Mouse (Mus musculus) heart, embryonic 14.5 days (tissue): Measurements from ENCODE around the gene Smoc1. TPM values are rescaled to one million over a fixed set of nuclear protein-coding genes. Genes with fewer than 3 reads are reported as not detected.

Source experiments
- ATAC-seq: fragments of 200-750 bp; cut with Nextera tagmentation; 2 replicates; pipeline ENCODE4 v1.8.0; 2017; ENCODE audit warnings: low read depth, moderate TSS enrichment; ENCODE audit not compliant: insufficient number of reproducible peaks, insufficient read depth, low FRiP score
- H3K27ac ChIP-seq, 2 experiments: fragments of 200-500 bp in 1 of 2; fragments of 300-500 bp in 1 of 2; sonication (generic) in 1 of 2; replicated peaks in 1 of 2; 2 replicates each; pipeline ENCODE4 v1.5.1; 2012 to 2014; ENCODE audit warnings: low read depth in 2 of 2, low read length in 2 of 2, control low read depth in 1 of 2, mild to moderate bottlenecking in 1 of 2, mixed read lengths in 1 of 2; ENCODE audit not compliant: control insufficient read depth in 1 of 2, insufficient read depth in 1 of 2
- H3K27me3 ChIP-seq: fragments of 300-500 bp; sonication (generic); 2 replicates; pipeline ENCODE4 v1.6.1; 2014; ENCODE audit warnings: mild to moderate bottlenecking, low read length, control low read depth; ENCODE audit not compliant: control insufficient read depth, insufficient read depth
- H3K36me3 ChIP-seq: fragments of 300-500 bp; sonication (generic); 2 replicates; pipeline ENCODE4 v1.6.1; 2014; ENCODE audit warnings: mild to moderate bottlenecking, control low read depth, low read length, mixed read lengths; ENCODE audit not compliant: control insufficient read depth, insufficient read depth
- H3K4me1 ChIP-seq, 2 experiments: fragments of 200-500 bp in 1 of 2; fragments of 300-500 bp in 1 of 2; sonication (generic) in 1 of 2; 2 replicates each; pipeline ENCODE4 v1.6.1; 2012 to 2014; ENCODE audit warnings: low read length in 2 of 2, control low read depth in 1 of 2, mixed read lengths in 1 of 2; ENCODE audit not compliant: control insufficient read depth in 2 of 2, insufficient read depth in 2 of 2
- H3K4me2 ChIP-seq: fragments of 300-500 bp; sonication (generic); 2 replicates; pipeline ENCODE4 v1.6.1; 2014; ENCODE audit warnings: mild to moderate bottlenecking, low read length
- H3K4me3 ChIP-seq, 2 experiments: fragments of 200-500 bp in 1 of 2; fragments of 300-500 bp in 1 of 2; sonication (generic) in 1 of 2; 2 replicates each; pipeline ENCODE4 v1.5.1; 2012 to 2014; ENCODE audit warnings: low read length in 2 of 2, mild to moderate bottlenecking in 2 of 2, control low read depth in 1 of 2, low read depth in 1 of 2, moderate library complexity in 1 of 2; ENCODE audit not compliant: control insufficient read depth in 1 of 2, insufficient read depth in 1 of 2
- H3K9ac ChIP-seq: fragments of 300-500 bp; sonication (generic); 2 replicates; pipeline ENCODE4 v1.6.1; 2014; ENCODE audit warnings: mild to moderate bottlenecking, low read length
- H3K9me3 ChIP-seq: fragments of 300-500 bp; sonication (generic); 2 replicates; pipeline ENCODE4 v1.6.1; 2016; ENCODE audit warnings: low read length, control low read depth; ENCODE audit not compliant: control insufficient read depth
- whole genome bisulfite sequencing: fragments of 180-500 bp; shearing (Covaris S2); extraction: QIAGEN DNeasy Blood & Tissue Kit; methylation state at CpG from one replicate; pipeline ENCODE4 v1.1.7; 2014; 5-methylcytosine and 5-hydroxymethylcytosine counted together
- polyA plus RNA-seq: library from polyadenylated mRNA; unstranded; fragments of >200 nt; fragmentation: Nextera tagmentation; extraction: Ambion mirVana; gene quantifications from 2 replicates; pipeline ENCODE4 v1.2.1, GENCODE M21; 2014

Smoc1 gene
- polyA plus RNA-seq, 1 experiment from 2014 or later: 8.1 TPM

DNA sequence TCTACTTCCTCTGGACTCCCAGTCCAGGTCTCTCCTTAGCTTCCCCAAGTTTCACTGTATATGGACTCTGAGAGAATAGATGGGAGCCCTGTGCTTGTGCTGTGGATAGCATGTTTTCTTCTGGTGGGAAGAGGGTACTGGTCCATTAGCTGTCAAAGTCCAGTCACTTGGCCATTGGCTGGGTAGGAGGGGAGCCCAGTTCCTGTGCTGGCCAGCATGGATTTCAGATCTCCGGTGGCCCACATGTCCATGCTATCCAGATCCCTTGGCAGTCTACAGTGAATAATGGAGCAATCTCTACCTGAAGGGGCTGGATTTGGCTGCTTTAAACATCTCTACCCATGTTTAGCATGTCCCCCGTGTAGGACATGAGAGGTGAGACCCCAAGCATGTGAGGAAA, 158.4 kb downstream of the Smoc1 start:
- 79% methylated on average over 2 of the region's 2 CpGs for WGBS
- Histone ChIP-seq H3K4me2 (no peak overlapping the region), H3K4me1 (no peaks in the 10 kb centered on the region; a peak in 1 of 4 replicates), H3K9me3 (no peaks in the 10 kb centered on the region), H3K27me3 (no peaks in the 10 kb centered on the region), H3K36me3 (no peaks in the 10 kb centered on the region), H3K4me3 (no peak overlapping the region), H3K9ac (no peak overlapping the region), H3K27ac (no peak overlapping the region)
- ATAC-seq: no peak

DNA sequence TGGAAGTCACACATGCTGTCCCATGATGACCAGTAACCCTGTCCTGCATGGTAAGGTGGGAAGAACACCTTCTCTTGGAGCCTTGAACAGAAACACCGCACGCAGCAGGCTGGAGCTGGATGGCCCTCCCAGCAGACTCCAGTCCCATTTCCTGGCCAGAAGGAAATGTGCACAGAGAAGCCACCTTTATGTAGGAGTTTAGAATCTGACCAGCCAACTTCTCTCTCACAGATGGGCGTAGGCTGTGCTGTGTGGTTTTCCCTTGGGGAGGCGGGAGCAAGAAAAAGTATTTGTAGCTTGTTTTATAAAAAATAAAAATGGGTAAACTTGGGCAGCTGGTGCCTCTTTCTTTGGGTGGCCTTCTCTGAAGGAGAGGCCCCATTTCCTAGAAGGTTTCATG, 159.5 kb downstream of the Smoc1 start:
- H3K4me1 ChIP-seq: no peaks in the 10 kb centered on the region; a peak in 1 of 4 replicates
- no peak overlapping the region for H3K4me2 ChIP-seq
- WGBS: 86% methylated on average over 4 of the region's 4 CpGs
- no peak overlapping the region for H3K4me3 ChIP-seq
- no peak overlapping the region for H3K9ac ChIP-seq
- H3K36me3 ChIP-seq: no peaks in the 10 kb centered on the region
- ATAC-seq: no peak
- H3K9me3 ChIP-seq: no peaks in the 10 kb centered on the region
- no peaks in the 10 kb centered on the region for H3K27me3 ChIP-seq
- no peak overlapping the region for H3K27ac ChIP-seq

DNA sequence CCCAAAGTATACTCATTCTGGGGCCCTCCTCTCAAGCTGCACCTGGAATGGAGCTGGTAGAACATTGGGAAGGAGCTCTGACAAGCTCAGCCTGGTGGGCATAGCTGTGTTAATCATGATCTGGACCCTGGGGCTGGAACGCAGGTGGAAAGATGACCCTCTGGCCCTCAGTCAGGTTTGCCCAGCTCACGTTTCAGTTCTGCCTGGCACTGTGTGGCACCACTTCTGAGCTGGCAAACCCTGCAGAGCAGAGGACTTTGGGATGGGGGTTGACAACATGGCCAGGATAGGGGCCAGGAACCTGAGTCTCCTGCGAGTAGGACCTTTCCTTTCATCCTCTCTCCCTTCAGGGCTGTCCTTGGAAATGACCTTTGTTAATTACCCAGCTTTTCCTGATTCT, 160.1 kb downstream of the Smoc1 start:
- Histone ChIP-seq H3K4me1 (no peaks in the 10 kb centered on the region; a peak in 1 of 4 replicates), H3K27ac (no peak overlapping the region), H3K4me3 (no peak overlapping the region), H3K9ac (no peak overlapping the region), H3K36me3 (no peaks in the 10 kb centered on the region), H3K4me2 (no peak overlapping the region), H3K27me3 (no peaks in the 10 kb centered on the region), H3K9me3 (no peaks in the 10 kb centered on the region)
- WGBS: 77% methylated on average over 3 of the region's 3 CpGs
- no peak for ATAC-seq

DNA sequence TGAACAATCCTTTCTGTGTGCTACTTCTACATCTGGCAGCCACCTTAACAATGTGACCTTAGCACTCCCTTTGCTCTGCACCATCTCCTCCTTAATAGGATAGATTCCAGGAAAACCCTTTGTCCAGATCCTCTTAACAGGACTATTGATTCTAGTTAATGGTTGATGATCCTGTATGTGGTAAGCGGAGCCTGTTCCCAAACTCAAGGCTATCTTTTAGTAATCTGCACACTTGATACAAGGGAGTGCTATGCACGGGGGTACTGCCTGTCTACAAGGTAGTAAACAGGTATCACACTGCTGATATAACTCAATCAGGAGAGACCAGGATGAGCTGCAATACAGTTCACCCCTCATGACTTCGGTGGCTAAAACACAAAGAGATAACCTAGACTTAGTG, 161.8 kb downstream of the Smoc1 start:
- no peaks in the 10 kb centered on the region for H3K9me3 ChIP-seq
- H3K4me1 ChIP-seq: no peaks in the 10 kb centered on the region; a peak in 1 of 4 replicates
- H3K27me3 ChIP-seq: no peaks in the 10 kb centered on the region
- no peak overlapping the region for H3K9ac ChIP-seq
- ATAC-seq: no peak
- H3K27ac ChIP-seq: no peak overlapping the region
- no peaks in the 10 kb centered on the region for H3K36me3 ChIP-seq
- no peak overlapping the region for H3K4me2 ChIP-seq
- no peak overlapping the region for H3K4me3 ChIP-seq
- WGBS: 62% methylated on average over 3 of the region's 3 CpGs

DNA sequence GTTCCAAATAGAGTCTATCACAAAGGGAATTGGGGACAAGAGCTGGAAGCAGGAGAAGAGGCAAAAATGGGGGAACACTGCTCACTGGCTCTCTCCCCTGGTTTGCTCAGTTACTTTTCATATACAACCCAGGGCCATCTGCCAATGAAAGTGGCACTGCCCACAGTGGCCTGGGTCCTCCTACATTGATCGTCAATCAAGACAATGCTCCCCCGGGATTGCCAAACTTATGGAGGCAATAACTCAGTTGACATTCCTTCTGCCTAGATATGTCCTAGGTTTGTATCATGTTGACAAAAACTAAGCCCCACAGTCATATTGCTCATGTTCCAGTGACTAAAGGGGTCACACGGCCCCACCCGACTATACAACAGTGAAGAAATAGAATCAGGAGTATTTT, 162.4 kb downstream of the Smoc1 start:
- Histone ChIP-seq H3K36me3 (no peaks in the 10 kb centered on the region), H3K9ac (no peak overlapping the region), H3K4me3 (no peak overlapping the region), H3K27me3 (no peaks in the 10 kb centered on the region), H3K4me1 (no peaks in the 10 kb centered on the region), H3K4me2 (no peak overlapping the region), H3K27ac (no peak overlapping the region), H3K9me3 (no peaks in the 10 kb centered on the region)
- no peak for ATAC-seq
- 80% methylated on average over 4 of the region's 4 CpGs for WGBS

DNA sequence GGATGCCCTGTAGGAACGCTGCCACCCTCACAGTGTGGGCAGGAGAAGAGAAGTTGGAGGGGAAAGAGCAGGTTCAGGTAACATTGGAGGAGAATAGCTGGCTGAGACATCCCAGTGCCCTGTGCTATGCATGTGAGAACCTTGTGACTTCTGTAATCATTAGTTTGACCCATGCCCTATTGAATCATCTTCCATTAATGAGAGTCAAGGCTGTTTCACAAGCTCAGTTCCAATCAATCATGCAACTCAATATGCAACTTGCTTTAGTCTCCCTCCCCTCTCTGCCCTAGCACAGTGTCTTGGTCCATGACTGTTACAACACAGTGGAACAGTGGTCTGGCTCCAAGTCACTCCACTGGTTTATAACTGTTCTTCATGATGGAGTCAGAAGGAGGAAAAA, 163.0 kb downstream of the Smoc1 start:
- H3K36me3 ChIP-seq: no peaks in the 10 kb centered on the region
- WGBS: 61% methylated on average over 1 of the region's 1 CpGs
- no peak overlapping the region for H3K4me2 ChIP-seq

DNA sequence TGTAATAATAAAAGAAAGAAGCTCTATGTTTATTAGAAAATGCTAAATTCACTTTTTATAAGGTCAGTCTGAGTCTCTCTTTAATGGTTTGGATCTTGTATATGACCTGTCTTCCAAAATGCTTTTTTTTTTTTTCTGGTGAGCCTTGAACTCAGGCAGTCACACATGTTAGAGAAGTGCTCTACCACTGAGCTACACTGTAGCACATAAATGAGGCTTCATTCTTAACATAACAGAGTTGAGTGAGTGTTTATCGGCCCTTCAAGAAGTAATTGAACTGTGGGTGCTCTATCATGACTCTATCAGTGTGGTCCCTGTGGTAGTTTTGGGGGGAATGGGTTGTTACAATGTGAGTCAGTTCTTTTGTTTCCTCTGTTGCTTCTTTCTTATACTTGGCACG, 167.4 kb downstream of the Smoc1 start:
- Histone ChIP-seq H3K4me2 (no peak overlapping the region), H3K27me3 (0 out of 2 replicates have a peak, but pooled peaks cover 4% of the 10 kb centered on the region), H3K4me1 (no peaks in the 10 kb centered on the region), H3K36me3 (no peaks in the 10 kb centered on the region), H3K9ac (no peak overlapping the region), H3K27ac (no peak overlapping the region), H3K9me3 (no peaks in the 10 kb centered on the region), H3K4me3 (no peak overlapping the region)
- no peak for ATAC-seq
- 63% methylated on average over 2 of the region's 2 CpGs for WGBS

More for the DNA sequence above, 163.0 kb downstream of the Smoc1 start:
- Histone ChIP-seq H3K9me3 (no peaks in the 10 kb centered on the region), H3K27ac (no peak overlapping the region), H3K27me3 (no peaks in the 10 kb centered on the region), H3K9ac (no peak overlapping the region), H3K4me3 (no peak overlapping the region), H3K4me1 (no peaks in the 10 kb centered on the region)
- ATAC-seq: no peak

DNA sequence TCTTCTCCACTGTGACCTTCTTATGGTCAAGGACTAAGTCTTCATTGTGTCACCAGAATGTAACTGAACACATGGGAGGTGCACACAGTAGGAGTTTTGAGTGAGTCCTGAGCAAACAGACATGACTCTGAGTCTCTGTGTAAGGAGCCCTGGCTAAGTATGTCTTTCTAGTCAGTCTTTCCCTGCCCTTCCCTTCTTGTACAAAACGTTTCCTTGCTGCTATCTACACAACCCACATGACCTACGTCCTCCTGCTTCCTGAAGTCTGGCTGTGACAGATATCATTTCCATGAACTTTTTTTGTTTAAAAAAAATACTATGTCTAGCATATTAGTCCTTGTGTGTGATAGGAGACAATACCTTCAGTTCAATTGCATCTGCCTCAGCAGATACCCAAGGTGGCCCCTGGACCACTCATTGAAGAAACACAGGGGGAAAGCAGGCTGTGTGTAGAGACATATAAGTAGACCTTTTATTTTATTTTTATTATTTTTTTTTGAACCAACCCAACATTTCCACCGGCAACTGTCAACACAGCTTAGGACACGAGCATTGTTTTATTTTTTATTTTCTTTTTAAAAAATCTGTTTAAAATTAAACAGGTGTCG, 171.0 kb downstream of the Smoc1 start:
- H3K9me3 ChIP-seq: no peaks in the 10 kb centered on the region
- WGBS: 51% methylated on average over 5 of the region's 5 CpGs
- ATAC-seq: no peak
- no peak overlapping the region for H3K27ac ChIP-seq
- H3K4me2 ChIP-seq: no peak overlapping the region
- H3K36me3 ChIP-seq: no peaks in the 10 kb centered on the region
- H3K27me3 ChIP-seq: 0 out of 2 replicates have a peak, but pooled peaks cover 4% of the 10 kb centered on the region
- no peaks in the 10 kb centered on the region for H3K4me1 ChIP-seq
- H3K4me3 ChIP-seq: no peak overlapping the region
- no peak overlapping the region for H3K9ac ChIP-seq
